Mouse (Mus musculus) liver, adult 10 weeks (tissue): ENCODE measurements around the gene Fthl17a. TPM values are rescaled to one million over a fixed set of nuclear protein-coding genes. Genes with fewer than 3 reads are reported as not detected.

Experiments
- polyA plus RNA-seq: library from polyadenylated mRNA; stranded (reverse); fragments of 350-450 nt; fragmentation: Illumina TruSeq; extraction: RNeasy Lipid Tissue Mini Kit (QIAGEN cat#74804); gene quantifications from one replicate; pipeline ENCODE4 v1.2.3, GENCODE M21; 2014; ENCODE audit warnings: low read depth, low replicate concordance

The Fthl17a gene
- polyA plus RNA-seq, result not detected

GRCm38 (mm10) chrX:85249379-85249778 lies at the start of gene Fthl17a:
Gene Fthl17a (plus strand): TSS chrX:85249679.

